Mouse (Mus musculus): ENCODE data around the gene Dusp11. TPM values are rescaled to one million over a fixed set of nuclear protein-coding genes. Genes with fewer than 3 reads are reported as not detected.
"Not testable (repeated sequence)": the region's sequence is repeated elsewhere in the genome, so short reads cannot be mapped to it uniquely, and the experiment has no call there.

The Dusp11 gene
- total RNA-seq, 2 experiments from 2014 or later: 75.4 to 78.5 TPM

- intact Hi-C loops (cut with DNase I): loop anchor here (10.0 kb wide), 2 partner anchors 320 to 420 kb away; partner anchors contain the start of gene Alms1
These were observed 56.8 kb downstream of the Dusp11 start, which contains the start of gene Nat8f4 for GRCm38 (mm10) chr6:85904642-85905061. Nat8f4 (minus strand) TSS chr6:85904884.

GRCm38 (mm10) chr6:85902303-85902702, 59.2 kb downstream of the Dusp11 start:
- DNase-seq (ENCODE audit: low spot score in 2 of 2): no peak
- intact Hi-C loops (cut with DNase I): loop anchor here (10.0 kb wide), 2 partner anchors 318 to 418 kb away; partner anchors contain the start of gene Alms1

More at GRCm38 (mm10) chr6:85904642-85905061, 56.8 kb downstream of the Dusp11 start, which contains the start of gene Nat8f4:
- peak; percentile 76 to 82 for DNase-seq (ENCODE audit: low spot score in 2 of 2)

- DNase-seq (ENCODE audit: low spot score in 2 of 2); intact Hi-C loops (cut with DNase I): not testable (repeated sequence)
These were observed 62.6 kb downstream of the Dusp11 start for GRCm38 (mm10) chr6:85898596-85899475.

- not testable (repeated sequence) for DNase-seq (ENCODE audit: low spot score in 2 of 2)
- intact Hi-C loops (cut with DNase I): loop anchor here (2.0 kb wide), 1 partner anchor 56 kb away; no protein-coding TSS in a partner anchor
These were observed 66.3 kb downstream of the Dusp11 start for GRCm38 (mm10) chr6:85895061-85895648.

Other genes starting within 250 kb of the Dusp11 start
- 1 to 10 TPM; 2.0 to 2.2 TPM for gene Nat8f7, start 248.5 kb downstream of the Dusp11 start, total RNA-seq (2021)
- gene Nat8f3, start 195.9 kb downstream of the Dusp11 start, total RNA-seq (2021): 1 to 10 TPM; 1.8 TPM
- gene Nat8f6, start 140.7 kb downstream of the Dusp11 start, total RNA-seq (2021): 1 to 10 TPM; 1.0 to 1.1 TPM
- gene Nat8f5, start 140.7 kb downstream of the Dusp11 start, total RNA-seq (2021): 1 to 10 TPM; 2.2 to 3.1 TPM
- 1 to 10 TPM; 1.2 to 2.0 TPM for gene Nat8, start 129.6 kb downstream of the Dusp11 start, total RNA-seq (2021)
- 1 to 10 TPM in 1 of 2 experiments, under 1 TPM in 1; 0.76 to 1.1 TPM for gene Nat8f2, start 92.5 kb downstream of the Dusp11 start, total RNA-seq (2021)
- 1 to 10 TPM; 3.9 to 4.2 TPM for gene Nat8f4, start 56.8 kb downstream of the Dusp11 start, total RNA-seq (2021)
- gene Tprkb, start 49.8 kb downstream of the Dusp11 start, total RNA-seq (2021): 10 to 100 TPM; 48.9 to 52.2 TPM
- gene Nat8f1, start 46.0 kb downstream of the Dusp11 start, total RNA-seq (2021): 10 to 100 TPM; 17.4 to 18.8 TPM
- not detected for gene Figla, start 54.5 kb upstream of the Dusp11 start, total RNA-seq (2021)
- 100 to 1,000 TPM; 225 to 236 TPM for gene Add2, start 67.0 kb upstream of the Dusp11 start, total RNA-seq (2021)
- gene Tgfa, start 233.6 kb upstream of the Dusp11 start, total RNA-seq (2021): 10 to 100 TPM; 16.3 to 18.5 TPM